Mouse (Mus musculus) urinary bladder, postnatal 14 days (tissue): ENCODE results near the gene Ube2j1.

Experiments
- DNase-seq: peaks from one replicate; pipeline ENCODE4 v3.0.0; 2021; ENCODE audit warnings: low spot score

Ube2j1 gene

GRCm38 (mm10) chr4:33072526-33073161 is 41.4 kb downstream of the Ube2j1 start:
- DNase-seq, result no peak

GRCm38 (mm10) chr4:33074406-33074805 is 43.2 kb downstream of the Ube2j1 start:
- no peak for DNase-seq

- no peak for DNase-seq
Measured at GRCm38 (mm10) chr4:33074851-33075250, 43.6 kb downstream of the Ube2j1 start.

- DNase-seq, result no peak
Measured at GRCm38 (mm10) chr4:33075776-33076524, 44.7 kb downstream of the Ube2j1 start.

- DNase-seq, result no peak
Measured at GRCm38 (mm10) chr4:33077161-33077560, 45.9 kb downstream of the Ube2j1 start.

GRCm38 (mm10) chr4:33077724-33078123 is 46.5 kb downstream of the Ube2j1 start:
- no peak for DNase-seq

- no peak for DNase-seq
Measured at GRCm38 (mm10) chr4:33078492-33078891, 47.3 kb downstream of the Ube2j1 start.

- no peak for DNase-seq
Measured at GRCm38 (mm10) chr4:33099118-33099694, 68.0 kb downstream of the Ube2j1 start.
